Mouse (Mus musculus) intestine, postnatal 0 days (tissue): ENCODE measurements around the gene Irf2bp1. TPM values are rescaled to one million over a fixed set of nuclear protein-coding genes. Genes with fewer than 3 reads are reported as not detected.
A peak's percentile ranks its signal among the peaks of the same experiment; 100 is the strongest.

Experiments
- ATAC-seq: fragments of 200-750 bp; cut with Nextera tagmentation; 2 replicates; pipeline ENCODE4 v1.8.0; 2017; ENCODE audit warnings: mild to moderate bottlenecking, moderate TSS enrichment, moderate library complexity
- H3K27ac ChIP-seq: fragments of 300-500 bp; sonication (generic); 2 replicates; pipeline ENCODE4 v1.5.1; 2014; ENCODE audit warnings: mild to moderate bottlenecking, low read depth, low read length, moderate library complexity
- H3K27me3 ChIP-seq: fragments of 300-500 bp; sonication (generic); replicated peaks from 2 replicates; pipeline ENCODE4 v1.6.1; 2014; ENCODE audit warnings: low read length, mixed read lengths; ENCODE audit not compliant: control insufficient read depth, insufficient read depth
- H3K36me3 ChIP-seq: fragments of 300-500 bp; sonication (generic); 2 replicates; pipeline ENCODE4 v1.6.1; 2014; ENCODE audit warnings: mild to moderate bottlenecking, moderate library complexity; ENCODE audit not compliant: control insufficient read depth, insufficient read depth
- H3K4me1 ChIP-seq: fragments of 300-500 bp; sonication (generic); replicated peaks from 2 replicates; pipeline ENCODE4 v1.6.1; 2014; ENCODE audit warnings: antibody characterized with exemption, low read length, mixed read lengths; ENCODE audit not compliant: control insufficient read depth, insufficient read depth
- H3K4me2 ChIP-seq: fragments of 300-500 bp; sonication (generic); replicated peaks from 2 replicates; pipeline ENCODE4 v1.6.1; 2014; ENCODE audit warnings: low read depth, mild to moderate bottlenecking, moderate library complexity
- H3K4me3 ChIP-seq: fragments of 300-500 bp; sonication (generic); 2 replicates; pipeline ENCODE4 v1.5.1; 2014; ENCODE audit warnings: low read depth, low read length
- H3K9ac ChIP-seq: fragments of 300-500 bp; sonication (generic); 2 replicates; pipeline ENCODE4 v1.6.1; 2014; ENCODE audit warnings: mild to moderate bottlenecking, low read depth, low read length
- H3K9me3 ChIP-seq: fragments of 300-500 bp; sonication (generic); 2 replicates; pipeline ENCODE4 v1.6.1; 2016; ENCODE audit warnings: mixed run types; ENCODE audit not compliant: control insufficient read depth
- CTCF ChIP-seq: sonication (generic); IDR thresholded peaks from 2 replicates; pipeline ENCODE4 v1.5.1; 2016; ENCODE audit warnings: low read depth, mild to moderate bottlenecking, control low read depth, antibody characterized with exemption, moderate library complexity
- WGBS: fragments of 180-500 bp; shearing (Covaris S2); extraction: QIAGEN DNeasy Blood & Tissue Kit; methylation state at CpG from one replicate; pipeline ENCODE4 v1.1.7; 2014; 5-methylcytosine and 5-hydroxymethylcytosine counted together
- polyA plus RNA-seq: library from polyadenylated mRNA; unstranded; fragments of >200 nt; fragmentation: Nextera tagmentation; extraction: Ambion mirVana; gene quantifications from 2 replicates; pipeline ENCODE4 v1.2.1, GENCODE M21; 2015

The Irf2bp1 gene
- polyA plus RNA-seq, 1 experiment from 2014 or later, result 11.4 TPM

DNA sequence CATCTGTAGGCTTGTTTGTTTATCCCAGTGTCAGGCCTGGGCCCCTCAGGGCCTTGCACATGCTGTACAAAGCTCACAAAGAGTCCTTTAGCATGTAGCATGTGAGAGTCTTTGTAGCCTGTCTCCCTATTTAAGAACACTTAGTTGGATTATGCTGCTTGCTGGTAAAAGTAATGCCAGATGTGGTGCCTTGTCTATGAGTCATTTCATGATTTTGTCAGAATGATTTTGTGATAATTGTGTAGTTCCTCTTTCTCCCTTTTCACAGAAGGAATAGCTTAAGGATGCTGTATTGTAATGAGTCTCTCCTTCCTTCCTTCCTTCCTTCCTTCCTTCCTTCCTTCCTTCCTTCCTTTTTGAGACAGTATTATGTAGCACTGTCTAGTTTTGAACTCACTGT is 24.2 kb downstream of the Irf2bp1 start:
- Histone ChIP-seq H3K4me3 (no peak overlapping the region), H3K36me3 (peaks cover 43% of the 10 kb centered on the region), H3K4me2 (no peak overlapping the region), H3K4me1 (peaks cover 6% of the 10 kb centered on the region; the same call in 1 of the 2 replicates), H3K27ac (no peak overlapping the region), H3K9me3 (no peaks in the 10 kb centered on the region), H3K27me3 (peaks cover 5% of the 10 kb centered on the region; the same call in 1 of the 2 replicates), H3K9ac (no peak overlapping the region)
- ATAC-seq, result no peak
- no peak for TF ChIP-seq CTCF

GRCm38 (mm10) chr7:19029084-19029653 is 25.3 kb downstream of the Irf2bp1 start:
- TF ChIP-seq CTCF, result peak; percentile 87
- H3K9ac ChIP-seq, result no peak overlapping the region
- no peak overlapping the region for H3K4me3 ChIP-seq
- no peak overlapping the region for H3K27ac ChIP-seq
- H3K4me2 ChIP-seq, result no peak overlapping the region
- 54% methylated on average over 6 of the region's 6 CpGs for WGBS
- H3K36me3 ChIP-seq, result peaks cover 49% of the 10 kb centered on the region
- no peaks in the 10 kb centered on the region for H3K27me3 ChIP-seq
- ATAC-seq, result peak; percentile 14
- H3K9me3 ChIP-seq, result no peaks in the 10 kb centered on the region
- 0 out of 2 replicates have a peak, but pooled peaks cover 3% of the 10 kb centered on the region for H3K4me1 ChIP-seq

DNA sequence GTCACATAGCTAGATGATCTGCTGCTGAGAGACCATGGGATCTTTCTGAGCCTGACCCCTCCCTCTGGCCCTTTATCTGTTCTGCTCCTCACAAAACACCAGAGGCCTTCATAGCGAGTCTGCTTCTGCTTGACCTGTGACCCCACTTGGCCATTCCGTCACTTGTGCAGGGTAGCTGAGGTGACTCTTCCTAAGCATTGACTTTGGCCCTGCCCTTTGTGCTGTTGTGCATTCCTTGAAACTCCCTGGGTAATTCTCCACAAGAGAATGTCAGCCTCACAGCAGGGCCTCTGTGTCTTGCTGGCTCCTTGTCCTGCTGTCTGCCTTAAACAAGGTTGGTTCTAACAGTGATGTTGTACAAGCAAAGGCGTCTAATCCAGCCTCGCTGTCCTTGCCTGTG is 27.8 kb downstream of the Irf2bp1 start:
- Histone ChIP-seq H3K4me2 (no peak overlapping the region), H3K9ac (no peak overlapping the region), H3K4me1 (no peaks in the 10 kb centered on the region), H3K9me3 (no peaks in the 10 kb centered on the region), H3K27ac (no peak overlapping the region), H3K36me3 (peaks cover 72% of the 10 kb centered on the region), H3K4me3 (no peak overlapping the region), H3K27me3 (no peaks in the 10 kb centered on the region)
- TF ChIP-seq CTCF, result no peak
- WGBS, result 89% methylated on average over 4 of the region's 4 CpGs
- ATAC-seq, result no peak

GRCm38 (mm10) chr7:19044616-19045015 is 40.8 kb downstream of the Irf2bp1 start:
- WGBS, result 97% methylated on average over 6 of the region's 6 CpGs
- no peak for TF ChIP-seq CTCF
- Histone ChIP-seq H3K36me3 (peaks cover 99% of the 10 kb centered on the region), H3K4me3 (no peak overlapping the region), H3K9me3 (no peaks in the 10 kb centered on the region), H3K4me1 (no peaks in the 10 kb centered on the region), H3K9ac (no peak overlapping the region), H3K4me2 (no peak overlapping the region), H3K27me3 (no peaks in the 10 kb centered on the region), H3K27ac (no peak overlapping the region)
- no peak for ATAC-seq

DNA sequence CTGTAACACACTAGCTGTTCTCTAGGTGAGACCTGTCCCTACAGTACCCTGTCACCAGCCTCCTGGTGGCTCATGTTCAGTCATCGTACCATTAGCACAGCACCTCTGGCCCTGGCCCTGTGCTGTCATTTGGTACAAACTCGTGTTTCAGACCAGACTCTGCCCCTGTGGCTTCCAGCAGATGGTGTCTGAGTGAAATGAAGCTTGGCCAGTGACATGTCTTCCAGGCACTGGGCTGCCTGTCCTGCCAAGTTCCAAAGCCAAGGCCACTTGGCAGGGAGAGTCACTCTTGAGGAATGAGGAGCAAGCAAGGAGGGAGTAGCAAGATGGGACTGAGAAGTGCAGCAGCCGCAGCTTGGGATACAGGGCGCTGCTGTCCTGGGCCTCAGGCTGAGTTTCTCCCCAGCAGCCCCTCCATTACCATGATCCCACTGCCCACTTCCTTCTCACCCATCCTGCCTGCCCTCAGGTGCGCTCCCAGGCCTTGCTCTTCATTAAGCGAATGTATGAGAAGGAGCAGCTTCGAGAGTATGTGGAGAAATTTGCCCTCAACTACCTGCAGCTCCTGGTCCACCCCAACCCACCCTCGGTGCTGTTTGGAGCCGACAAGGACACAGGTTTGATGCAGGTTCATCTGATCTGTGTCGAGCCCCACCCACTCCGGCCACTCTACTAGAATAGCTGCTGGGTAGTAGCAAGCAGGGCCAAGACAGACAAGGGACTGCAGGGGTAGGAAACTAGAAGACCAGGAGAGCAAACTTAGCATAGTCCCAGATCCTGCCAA is 42.6 kb downstream of the Irf2bp1 start:
- H3K27me3 ChIP-seq, result no peaks in the 10 kb centered on the region
- H3K27ac ChIP-seq, result no peak overlapping the region
- H3K9ac ChIP-seq, result no peak overlapping the region
- peaks cover 98% of the 10 kb centered on the region for H3K36me3 ChIP-seq
- H3K4me1 ChIP-seq, result no peaks in the 10 kb centered on the region
- TF ChIP-seq CTCF, result no peak
- no peaks in the 10 kb centered on the region for H3K9me3 ChIP-seq
- no peak overlapping the region for H3K4me2 ChIP-seq
- WGBS, result 89% methylated on average over 11 of the region's 11 CpGs
- H3K4me3 ChIP-seq, result no peak overlapping the region
- ATAC-seq, result no peak

GRCm38 (mm10) chr7:19048006-19048527 is 44.2 kb downstream of the Irf2bp1 start:
- TF ChIP-seq CTCF, result no peak

More at GRCm38 (mm10) chr7:19048006-19048527, 44.2 kb downstream of the Irf2bp1 start:
- Histone ChIP-seq H3K9me3 (no peaks in the 10 kb centered on the region), H3K9ac (no peak overlapping the region), H3K4me1 (no peaks in the 10 kb centered on the region), H3K4me3 (no peak overlapping the region), H3K27me3 (no peaks in the 10 kb centered on the region), H3K36me3 (peaks cover 93% of the 10 kb centered on the region), H3K4me2 (no peak overlapping the region), H3K27ac (no peak overlapping the region)
- WGBS, result 86% methylated on average over 14 of the region's 14 CpGs
- ATAC-seq, result no peak
